Mouse (Mus musculus): Measurements from ENCODE around the gene Ephb4. TPM values are rescaled to one million over a fixed set of nuclear protein-coding genes. Genes with fewer than 3 reads are reported as not detected.

Ephb4 gene
- under 1 TPM; 0.13 to 0.20 TPM for total RNA-seq (2023)

GRCm38 (mm10) chr5:137349384-137350204 is at the start of gene Ephb4:
Gene Ephb4 (plus strand): TSS chr5:137350109.

GRCm38 (mm10) chr5:137307071-137307912 is 42.6 kb upstream of the Ephb4 start, which contains the start of gene Srrt:
Gene Srrt (minus strand): TSS chr5:137307674.

GRCm38 (mm10) chr5:137314193-137315083 is 35.5 kb upstream of the Ephb4 start, which contains the start of gene Trip6:
Gene Trip6 (minus strand): TSS chr5:137314404.

GRCm38 (mm10) chr5:137333512-137334174 is 16.3 kb upstream of the Ephb4 start, which contains the start of gene Slc12a9:
Gene Slc12a9 (minus strand): TSS chr5:137333597.

Other genes starting within 250 kb of the Ephb4 start
- 10 to 100 TPM; 39.4 to 43.5 TPM for gene Trim56, start 233.9 kb upstream of the Ephb4 start, total RNA-seq (2023)
- gene Muc3, start 200.8 kb upstream of the Ephb4 start, total RNA-seq (2023) = not detected
- 1 to 10 TPM; 1.3 to 2.1 TPM for gene Muc3a, start 137.7 kb upstream of the Ephb4 start, total RNA-seq (2023)
- 1 to 10 TPM; 2.9 to 9.9 TPM for gene Ache, start 62.6 kb upstream of the Ephb4 start, total RNA-seq (2023)
- gene Ufsp1, start 55.5 kb upstream of the Ephb4 start, total RNA-seq (2023) = 1 to 10 TPM; 3.0 to 3.9 TPM
- gene Srrt, start 42.4 kb upstream of the Ephb4 start, total RNA-seq (2023) = 100 to 1,000 TPM; 207 to 230 TPM
- gene Trip6, start 35.7 kb upstream of the Ephb4 start, total RNA-seq (2023) = 1 to 10 TPM; 7.5 to 10.0 TPM
- 10 to 100 TPM; 36.7 to 37.4 TPM for gene Slc12a9, start 16.5 kb upstream of the Ephb4 start, total RNA-seq (2023)
- gene Zan, start 127.0 kb downstream of the Ephb4 start, total RNA-seq (2023) = under 1 TPM; 0.07 to 0.18 TPM
- 10 to 100 TPM; 13.8 to 20.5 TPM for gene Pop7, start 152.4 kb downstream of the Ephb4 start, total RNA-seq (2023)
- 10 to 100 TPM; 45.4 to 47.4 TPM for gene Gigyf1, start 168.4 kb downstream of the Ephb4 start, total RNA-seq (2023)
- gene Epo, start 183.1 kb downstream of the Ephb4 start, total RNA-seq (2023) = not detected
- gene Gnb2, start 183.4 kb downstream of the Ephb4 start, total RNA-seq (2023) = 100 to 1,000 TPM; 919 to 975 TPM
- gene Actl6b, start 203.4 kb downstream of the Ephb4 start, total RNA-seq (2023) = not detected
- 1 to 10 TPM; 3.9 to 5.5 TPM for gene Tfr2, start 219.7 kb downstream of the Ephb4 start, total RNA-seq (2023)